Comparison of ENCODE assay signal across 17 mouse cellular contexts in the genomic region with DNA sequence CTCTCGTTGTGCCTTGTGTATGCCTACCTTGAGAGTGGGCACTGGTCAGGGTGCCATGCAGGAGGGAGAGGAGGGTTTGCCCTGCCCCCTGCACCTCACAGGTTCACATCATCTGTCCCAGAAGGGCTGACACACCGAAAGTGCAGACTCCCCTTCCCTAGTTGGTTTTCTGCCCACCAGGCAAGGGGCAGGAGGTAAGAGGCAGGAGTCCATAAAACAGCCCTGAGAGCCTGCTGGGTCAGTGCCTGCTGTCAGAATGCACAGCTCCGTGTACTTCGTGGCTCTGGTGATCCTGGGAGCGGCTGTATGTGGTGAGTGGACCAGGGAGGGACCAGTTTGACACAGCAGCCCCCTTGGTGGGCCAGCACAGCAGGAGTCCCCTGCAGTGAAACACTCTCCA. TPM values are rescaled to one million over a fixed set of nuclear protein-coding genes. Genes with fewer than 3 reads are reported as not detected.
DNase-seq lines count a peak whose midpoint lies in the region; ATAC-seq lines count a peak whose summit lies in the region.
"Had no signal": no experiment of that assay in that cellular context is flagged by ENCODE, and none has a peak within 500 bp of the region (broad histone marks: within the 10 kb centered on the region; RNA-seq: fewer than 3 reads in every experiment).

A gene (plus strand): TSS at position 184 of the 400 bp plus-strand sequence.

- no peak for DNase-seq in hindbrain, embryonic 10.5 days (ENCODE audit: low spot score)
- DNase-seq in adipocyte (ENCODE audit: low spot score), result peak; percentile 85
- DNase-seq in adrenal gland, postnatal 10 days, result peak; percentile 55
- DNase-seq in gastrocnemius, adult 8-10 months (ENCODE audit: low spot score in 2 of 2), result no peak
- DNase-seq in frontal cortex, postnatal 10 days (ENCODE audit: low spot score in 2 of 2), result no peak
- no peak for DNase-seq in cerebellum, adult 11-12 months
- DNase-seq: cerebellum, postnatal 14 days; kidney, postnatal 4 days; right cerebral cortex, postnatal 14 days had no signal

- no peak for ATAC-seq in hindbrain, embryonic 12.5 days (ENCODE audit: low FRiP score)
- ATAC-seq: forebrain, embryonic 15.5 days had no signal

- H3K9me3 ChIP-seq in hindbrain, embryonic 10.5 days, result no peaks in the 10 kb centered on the region
- H3K9me3 ChIP-seq in hindbrain, embryonic 12.5 days (replicated peaks), result no peaks in the 10 kb centered on the region
- H3K9me3 ChIP-seq: forebrain, embryonic 15.5 days; heart, embryonic 15.5 days; limb, embryonic 15.5 days; lung, embryonic 15.5 days had no signal

- no peak within 1 kb of the TSS for H3K4me2 ChIP-seq in hindbrain, embryonic 12.5 days (replicated peaks)
- H3K4me2 ChIP-seq: forebrain, embryonic 15.5 days; heart, embryonic 15.5 days; limb, embryonic 15.5 days; lung, embryonic 15.5 days had no signal

- peak within 1 kb of the TSS; percentile 6; the same call in 1 of the 2 replicates for H3K27ac ChIP-seq in hindbrain, embryonic 10.5 days
- no peak within 1 kb of the TSS for H3K27ac ChIP-seq in hindbrain, embryonic 12.5 days
- H3K27ac ChIP-seq: forebrain, embryonic 15.5 days; heart, embryonic 15.5 days; left cerebral cortex, adult 2 months; limb, embryonic 15.5 days; lung, embryonic 15.5 days had no signal

- H3K36me3 ChIP-seq in hindbrain, embryonic 10.5 days, result peaks cover 15% of the 10 kb centered on the region
- peaks cover 17% of the 10 kb centered on the region for H3K36me3 ChIP-seq in hindbrain, embryonic 12.5 days

- peaks cover 49% of the 10 kb centered on the region for H3K27me3 ChIP-seq in hindbrain, embryonic 10.5 days (ENCODE audit: insufficient read depth, poor library complexity, severe bottlenecking)
- H3K27me3 ChIP-seq in hindbrain, embryonic 12.5 days, result 0 out of 2 replicates have a peak, but pooled peaks cover 4% of the 10 kb centered on the region
- H3K27me3 ChIP-seq: forebrain, embryonic 15.5 days; limb, embryonic 15.5 days; lung, embryonic 15.5 days had no signal

- 45% methylated on average over 5 of the region's 5 CpGs for WGBS in hindbrain, embryonic 10.5 days
- WGBS in hindbrain, embryonic 12.5 days, result 43% methylated on average over 5 of the region's 5 CpGs

- no peak within 1 kb of the TSS for H3K9ac ChIP-seq in hindbrain, embryonic 12.5 days
- H3K9ac ChIP-seq: forebrain, embryonic 15.5 days; heart, embryonic 15.5 days; limb, embryonic 15.5 days; lung, embryonic 15.5 days had no signal

- H3K4me3 ChIP-seq in hindbrain, embryonic 10.5 days, result no peak within 1 kb of the TSS
- no peak within 1 kb of the TSS for H3K4me3 ChIP-seq in hindbrain, embryonic 12.5 days
- H3K4me3 ChIP-seq: forebrain, embryonic 15.5 days; heart, embryonic 15.5 days; left cerebral cortex, adult 2 months; limb, embryonic 15.5 days; lung, embryonic 15.5 days had no signal

- 0 out of 2 replicates have a peak, but pooled peaks cover 9% of the 10 kb centered on the region for H3K4me1 ChIP-seq in hindbrain, embryonic 10.5 days (replicated peaks)
- no peaks in the 10 kb centered on the region for H3K4me1 ChIP-seq in hindbrain, embryonic 12.5 days
- H3K4me1 ChIP-seq: forebrain, embryonic 15.5 days; limb, embryonic 15.5 days; lung, embryonic 15.5 days had no signal

RNA-seq across cellular contexts. Expression of the gene that starts here (rescaled TPM):
- polyA plus RNA-seq in hindbrain, embryonic 10.5 days (2016; fragmentation: Nextera tagmentation; extraction: Ambion mirVana), result not detected in 2 replicates
- not detected in 2 replicates for polyA plus RNA-seq in hindbrain, embryonic 12.5 days (2016; fragmentation: Nextera tagmentation; extraction: Ambion mirVana)
- total RNA-seq in adrenal gland, postnatal 10 days (2021), result 100 to 1,000 TPM; 316 to 348 TPM
- 100 to 1,000 TPM in 1 of 4 experiments, 10 to 100 TPM in 3; 10.7 to 257 (median 39.5) TPM for total RNA-seq in gastrocnemius, adult 8-10 months (2022)
- total RNA-seq: left cerebral cortex, adult 2 months had no signal
- polyA plus RNA-seq: embryonic facial prominence, embryonic 14.5 days; forebrain, embryonic 15.5 days; heart, embryonic 15.5 days; intestine, embryonic 14.5 days; limb, embryonic 15.5 days; lung, embryonic 15.5 days had no signal

Comparison
In these comparisons a context has a peak if more than half of its experiments do, and no peak if none do; other contexts are left out.
1. DNase-seq: peak in adipocyte (single experiment) and adrenal gland, postnatal 10 days (single experiment); none in hindbrain, embryonic 10.5 days (single experiment), gastrocnemius, adult 8-10 months (0 of 2), frontal cortex, postnatal 10 days (0 of 2) and cerebellum, adult 11-12 months (single experiment).